Mouse (Mus musculus) myocyte (in vitro differentiated cells): ENCODE results near the gene Il9r.

Experiments used
- E2F4 ChIP-seq: IDR thresholded peaks from one replicate; pipeline ENCODE4 v1.6.1; 2011; ENCODE audit warnings: mild to moderate bottlenecking, control low read depth, moderate library complexity; ENCODE audit not compliant: insufficient read depth
- MAX ChIP-seq: IDR thresholded peaks from one replicate; pipeline ENCODE4 v1.6.1; 2011; ENCODE audit warnings: low read depth, mild to moderate bottlenecking, control low read depth
- MYOD1 ChIP-seq, 3 experiments: IDR thresholded peaks; one replicate each; pipeline ENCODE4 v1.6.1; 2011; ENCODE audit warnings: control low read depth in 2 of 3, low read depth in 2 of 3, mild to moderate bottlenecking in 2 of 3, moderate library complexity in 1 of 3; ENCODE audit not compliant: insufficient read length in 2 of 3, control insufficient read depth in 1 of 3
- MYOG ChIP-seq, 3 experiments: IDR thresholded peaks; one replicate each; pipeline ENCODE4 v1.6.1; 2011; ENCODE audit warnings: control low read depth in 2 of 3, low read depth in 2 of 3, mild to moderate bottlenecking in 2 of 3; ENCODE audit not compliant: insufficient read length in 2 of 3, control insufficient read depth in 1 of 3, insufficient read depth in 1 of 3
- POLR2A ChIP-seq: IDR thresholded peaks from one replicate; pipeline ENCODE4 v1.6.1; 2011; ENCODE audit warnings: low read depth, mild to moderate bottlenecking, control low read depth, moderate library complexity; ENCODE audit not compliant: insufficient read length
- POLR2AphosphoS2 ChIP-seq: IDR thresholded peaks from one replicate; pipeline ENCODE4 v1.6.1; 2011; ENCODE audit warnings: low read depth, control low read depth; ENCODE audit not compliant: insufficient read length
- REST ChIP-seq: IDR thresholded peaks from one replicate; pipeline ENCODE4 v1.6.1; 2011; ENCODE audit warnings: mild to moderate bottlenecking, control low read depth, moderate library complexity; ENCODE audit not compliant: insufficient read depth, insufficient read length
- TCF12 ChIP-seq: IDR thresholded peaks from one replicate; pipeline ENCODE4 v1.6.1; 2011; ENCODE audit warnings: mild to moderate bottlenecking, control low read depth; ENCODE audit not compliant: poor library complexity, insufficient read depth, severe bottlenecking
- USF1 ChIP-seq: IDR thresholded peaks from one replicate; pipeline ENCODE4 v1.6.1; 2011; ENCODE audit warnings: low read depth, mild to moderate bottlenecking, control low read depth, moderate library complexity

- TF ChIP-seq POLR2AphosphoS2 (no peak), POLR2A (no peak), E2F4 (no peak), TCF12 (no peak), USF1 (no peak), MAX (no peak), REST (no peak), MYOD1 (IDR thresholded peaks at IDR 0.05; ENCODE audit: control insufficient read depth in 1 of 3, insufficient read length in 2 of 3, low read depth in 2 of 3) (no peak), MYOG (IDR thresholded peaks at IDR 0.05; ENCODE audit: control insufficient read depth in 1 of 3, insufficient read depth in 1 of 3, insufficient read length in 2 of 3, low read depth in 2 of 3) (no peak)
Observed at GRCm38 (mm10) chr11:32200075-32200601, at the start of gene Il9r.
